Mouse (Mus musculus): ENCODE data around the gene Vwf.

Vwf gene

GRCm38 (mm10) chr6:125546474-125546873 is at the start of gene Vwf:
Gene Vwf, plus strand, starts transcription at chr6:125546774.
- DNase-seq, result no peak

DNA sequence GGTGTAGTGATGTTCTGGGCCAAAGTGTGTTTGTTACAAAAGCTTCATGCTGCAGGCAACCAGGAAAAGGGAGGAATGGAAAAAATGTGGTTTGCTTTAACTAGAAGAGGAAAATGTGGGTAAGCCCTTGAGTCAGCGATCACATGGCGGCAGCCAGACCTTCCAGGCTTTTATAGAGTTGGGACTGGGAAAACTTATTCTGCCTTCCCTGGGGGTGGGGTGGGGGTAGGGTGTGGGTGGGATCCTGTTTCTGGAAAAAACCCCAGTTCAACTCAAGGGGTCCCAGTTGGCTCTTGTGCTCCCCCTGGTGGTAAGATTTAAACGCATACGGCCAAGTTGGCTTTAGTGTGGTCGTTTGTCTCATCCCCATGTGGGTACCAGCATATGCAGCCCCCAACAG is 48.5 kb upstream of the Vwf start:
- DNase-seq, result no peak

DNA sequence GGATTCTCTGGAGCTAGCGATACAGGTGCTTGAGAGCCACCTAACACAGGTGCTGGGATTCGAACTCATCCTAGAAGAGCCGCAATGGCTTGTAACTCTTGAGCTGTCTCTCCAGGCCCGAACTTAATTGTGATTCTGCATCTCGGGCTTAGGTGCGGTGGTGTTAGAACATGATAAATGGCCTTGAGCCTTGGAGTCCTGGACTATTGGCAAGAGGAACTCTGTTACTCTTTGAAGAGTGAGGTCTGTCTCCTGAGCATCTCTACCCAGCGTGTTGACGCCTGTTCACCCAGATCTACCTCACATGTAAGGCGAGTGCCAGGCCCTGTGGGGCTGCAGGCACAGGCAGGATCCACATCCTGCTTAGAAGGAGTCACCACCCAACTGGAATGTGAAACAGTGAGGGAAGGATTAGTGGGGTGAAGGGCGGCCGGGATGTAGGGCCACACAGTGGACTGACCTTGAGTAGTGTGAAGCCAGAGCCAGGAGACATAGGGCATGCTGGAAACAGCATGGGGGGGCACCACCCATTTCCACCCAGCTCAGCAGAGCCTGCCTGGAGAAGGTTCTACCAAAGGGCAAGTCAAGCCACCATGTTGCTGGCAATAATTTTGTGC is 43.3 kb upstream of the Vwf start:
- no peak for DNase-seq

DNA sequence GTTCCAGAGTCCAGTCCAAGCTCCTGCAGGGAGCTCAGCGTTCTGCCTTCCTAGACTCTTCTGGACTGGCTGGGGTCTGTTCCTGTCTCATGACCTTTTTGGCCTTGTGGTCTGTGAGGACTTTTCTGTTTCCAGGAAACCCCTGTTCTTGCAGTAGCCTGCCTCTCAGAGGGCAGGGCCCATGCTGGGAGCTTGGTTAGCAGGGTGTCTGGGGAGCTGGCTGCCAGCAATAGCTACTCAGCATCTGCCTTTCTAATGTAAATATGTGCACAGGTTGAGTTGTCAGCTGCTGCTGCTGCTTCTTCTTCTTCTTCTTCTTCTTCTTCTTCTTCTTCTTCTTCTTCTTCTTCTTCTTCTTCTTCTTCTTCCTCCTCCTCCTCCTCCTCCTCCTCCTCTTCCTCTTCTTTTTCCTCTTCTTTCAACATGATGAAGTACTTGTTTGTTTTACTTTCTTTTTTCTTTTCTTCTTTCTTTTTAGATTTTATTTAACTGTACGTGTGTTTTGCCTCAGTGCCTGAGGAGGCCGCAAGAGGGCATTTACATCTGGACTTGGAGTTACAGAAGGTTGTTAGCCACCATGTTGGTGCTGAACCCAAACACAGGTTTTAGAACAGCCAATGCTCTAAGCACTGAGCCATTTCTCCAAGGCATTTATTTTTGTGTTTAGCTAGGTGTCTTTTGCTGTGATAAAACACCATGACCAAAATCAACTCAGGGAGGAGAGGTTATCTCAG is 41.8 kb upstream of the Vwf start:
- no peak for DNase-seq

- DNase-seq, result no peak
Measured at GRCm38 (mm10) chr6:125506427-125506826, 40.1 kb upstream of the Vwf start.

DNA sequence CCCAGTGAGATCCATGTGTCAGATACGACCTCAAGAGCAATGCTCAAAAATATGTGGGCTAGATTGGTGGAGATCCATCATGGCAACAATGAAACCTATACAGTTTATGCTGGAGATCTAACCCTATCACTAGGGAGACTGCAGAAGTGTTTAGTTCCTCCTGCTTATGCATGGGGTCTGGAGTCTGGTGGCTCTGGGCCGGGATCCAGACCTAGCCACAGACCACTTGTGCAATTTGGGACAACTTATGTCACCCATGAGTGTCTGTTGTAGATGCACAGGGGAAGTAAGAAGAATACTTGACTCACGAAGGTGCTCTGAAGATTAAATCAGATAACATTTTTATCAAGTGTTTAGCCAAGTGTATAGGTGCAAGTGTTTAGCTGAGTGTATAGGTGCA is 36.8 kb upstream of the Vwf start:
- DNase-seq, result no peak

DNA sequence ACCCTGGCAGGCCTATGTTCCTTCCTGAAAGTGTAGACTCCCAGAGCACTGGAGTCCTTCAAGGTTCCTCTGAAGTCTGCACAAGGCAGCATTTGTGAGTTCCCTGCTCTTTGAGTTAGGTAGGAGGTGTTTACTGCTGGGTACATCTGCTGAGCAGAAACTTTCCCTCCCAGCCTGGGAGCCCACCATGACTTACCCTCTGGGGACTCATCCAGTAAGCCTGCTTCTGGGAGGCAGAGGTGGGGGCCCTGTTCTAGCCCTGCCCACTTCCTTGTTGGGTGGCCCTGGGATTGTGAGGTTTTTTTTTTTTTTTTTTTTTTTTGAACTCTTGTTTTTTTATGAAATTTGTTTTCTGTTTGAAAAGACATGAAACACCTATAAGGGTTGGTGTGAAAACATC is 35.9 kb upstream of the Vwf start:
- DNase-seq, result no peak

GRCm38 (mm10) chr6:125511196-125511595 is 35.4 kb upstream of the Vwf start:
- DNase-seq, result no peak

DNA sequence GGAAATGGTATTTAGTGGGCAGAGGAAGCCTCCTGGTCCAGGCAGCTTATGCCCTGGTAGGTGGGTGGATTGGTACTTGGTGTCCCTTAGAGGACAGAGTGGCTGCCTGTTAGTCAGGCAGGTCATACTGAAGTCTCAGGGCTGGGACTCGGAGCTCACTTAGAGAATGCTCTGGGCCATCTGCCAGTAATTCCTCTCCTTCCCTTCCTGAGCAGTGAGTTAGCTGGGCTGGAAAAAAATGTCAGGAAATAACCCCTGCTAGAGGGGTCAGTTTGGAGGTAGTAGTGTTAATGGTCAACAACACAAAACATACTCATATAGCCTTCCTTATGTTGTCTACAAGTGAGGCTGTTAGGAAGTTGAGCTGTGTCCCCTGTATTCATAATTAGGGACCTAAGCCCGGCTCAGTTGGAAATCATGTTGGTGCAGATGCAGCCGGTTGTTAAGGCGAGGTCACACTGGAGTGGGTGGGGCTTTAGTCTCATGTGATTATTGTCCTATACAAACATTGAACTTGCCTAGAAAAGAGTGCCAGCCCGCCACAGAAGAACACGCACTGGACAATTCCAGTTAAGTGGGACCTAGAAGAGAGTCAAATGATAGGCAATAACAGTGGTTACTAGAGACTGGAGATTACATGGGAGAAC is 33.5 kb upstream of the Vwf start:
- DNase-seq, result no peak

GRCm38 (mm10) chr6:125515503-125516315 is 30.9 kb upstream of the Vwf start:
- DNase-seq, result no peak

DNA sequence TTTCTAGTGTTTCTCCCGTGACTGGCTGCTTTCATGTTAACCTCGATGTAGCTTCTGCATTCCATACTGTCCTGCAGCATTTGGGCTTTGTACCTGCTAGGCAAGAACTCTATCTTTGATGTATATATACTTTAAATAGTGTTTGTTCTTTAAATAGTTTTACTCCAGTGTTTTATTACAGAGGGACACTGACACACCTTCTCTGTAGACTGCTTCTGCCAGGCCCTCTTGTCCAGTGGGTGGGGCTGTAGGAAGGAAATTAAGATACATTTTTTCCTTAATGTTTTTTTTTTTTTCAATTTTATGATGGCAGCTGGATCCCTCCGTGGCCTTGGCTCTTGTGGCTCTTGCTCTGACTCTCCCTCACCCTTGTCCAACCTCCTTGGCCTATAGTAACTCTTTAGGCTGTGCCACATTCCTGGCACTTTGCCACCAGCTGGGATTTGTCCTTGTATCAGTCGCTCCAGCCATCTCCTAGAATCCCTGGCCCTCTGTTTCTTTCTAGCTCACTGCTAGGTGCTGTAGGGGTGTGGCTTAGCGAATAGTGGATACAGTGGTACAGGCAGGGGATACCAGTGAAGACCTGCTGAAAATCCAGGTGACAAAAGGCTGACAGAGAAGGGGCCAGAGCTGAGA is 24.9 kb upstream of the Vwf start:
- DNase-seq, result no peak

- DNase-seq, result no peak
Measured at GRCm38 (mm10) chr6:125524027-125524426, 22.5 kb upstream of the Vwf start.

GRCm38 (mm10) chr6:125526066-125526465 is 20.5 kb upstream of the Vwf start:
- DNase-seq, result no peak

GRCm38 (mm10) chr6:125528614-125529200 is 17.9 kb upstream of the Vwf start:
- no peak for DNase-seq

GRCm38 (mm10) chr6:125529479-125529878 is 17.1 kb upstream of the Vwf start:
- no peak for DNase-seq

GRCm38 (mm10) chr6:125533104-125533650 is 13.4 kb upstream of the Vwf start:
- no peak for DNase-seq

- DNase-seq, result no peak
Measured at GRCm38 (mm10) chr6:125534990-125535389, 11.6 kb upstream of the Vwf start.

GRCm38 (mm10) chr6:125538469-125538868 is 8.1 kb upstream of the Vwf start:
- DNase-seq, result no peak

GRCm38 (mm10) chr6:125539423-125539822 is 7.2 kb upstream of the Vwf start:
- DNase-seq, result no peak

GRCm38 (mm10) chr6:125540199-125540598 is 6.4 kb upstream of the Vwf start:
- no peak for DNase-seq

GRCm38 (mm10) chr6:125540826-125541225 is 5.7 kb upstream of the Vwf start:
- no peak for DNase-seq

- no peak for DNase-seq
Measured at GRCm38 (mm10) chr6:125541296-125541695, 5.3 kb upstream of the Vwf start.
